Mouse (Mus musculus) urinary bladder, adult 2 months (tissue): ENCODE measurements around the gene Tent5a. TPM values are rescaled to one million over a fixed set of nuclear protein-coding genes. Genes with fewer than 3 reads are reported as not detected.

ENCODE experiments used
- DNase-seq: peaks from one replicate; pipeline ENCODE4 v3.0.0; 2022; ENCODE audit warnings: low spot score
- polyA plus RNA-seq: library from polyadenylated mRNA; depleted of rRNA; stranded (reverse); fragments of >200 nt; gene quantifications from 2 replicates; pipeline ENCODE4 v1.2.3, GENCODE M21; 2012; rRNA removed

Gene Tent5a
- polyA plus RNA-seq = 8.4 and 10.7 TPM in 2 replicates

GRCm38 (mm10) chr9:85327242-85328211 is at the start of gene Tent5a:
Gene Tent5a (minus strand): TSS chr9:85327348.
- DNase-seq = peak; percentile 74

GRCm38 (mm10) chr9:85376643-85377307 is 49.6 kb upstream of the Tent5a start:
- no peak for DNase-seq

GRCm38 (mm10) chr9:85375152-85375551 is 48.0 kb upstream of the Tent5a start:
- no peak for DNase-seq

- no peak for DNase-seq
Observed at GRCm38 (mm10) chr9:85372034-85372433, 44.9 kb upstream of the Tent5a start.

- DNase-seq = no peak
Observed at GRCm38 (mm10) chr9:85369512-85369911, 42.4 kb upstream of the Tent5a start.

- DNase-seq = no peak
Observed at GRCm38 (mm10) chr9:85357154-85357860, 30.2 kb upstream of the Tent5a start.

- no peak for DNase-seq
Observed at GRCm38 (mm10) chr9:85355559-85355958, 28.4 kb upstream of the Tent5a start.

- no peak for DNase-seq
Observed at GRCm38 (mm10) chr9:85347823-85348523, 20.8 kb upstream of the Tent5a start.

GRCm38 (mm10) chr9:85342892-85343785 is 16.0 kb upstream of the Tent5a start:
- no peak for DNase-seq

- no peak for DNase-seq
Observed at GRCm38 (mm10) chr9:85340303-85340702, 13.2 kb upstream of the Tent5a start.

GRCm38 (mm10) chr9:85336046-85336445 is 8.9 kb upstream of the Tent5a start:
- DNase-seq = no peak

GRCm38 (mm10) chr9:85331521-85331920 is 4.4 kb upstream of the Tent5a start:
- DNase-seq = no peak

- peak; percentile 87 for DNase-seq
Observed at GRCm38 (mm10) chr9:85328259-85328658, 1.1 kb upstream of the Tent5a start.

GRCm38 (mm10) chr9:85326292-85327241 is 581 bp downstream of the Tent5a start:
- DNase-seq = peak; percentile 56

- no peak for DNase-seq
Observed at GRCm38 (mm10) chr9:85325201-85325868, 1.8 kb downstream of the Tent5a start.

- no peak for DNase-seq
Observed at GRCm38 (mm10) chr9:85324158-85324875, 2.8 kb downstream of the Tent5a start.

GRCm38 (mm10) chr9:85320167-85320951 is 6.8 kb downstream of the Tent5a start:
- DNase-seq = no peak
